Mouse (Mus musculus) CH12.LX (cell line): ENCODE data around the gene Adcy4. TPM values are rescaled to one million over a fixed set of nuclear protein-coding genes. Genes with fewer than 3 reads are reported as not detected.
A peak's percentile ranks its signal among the peaks of the same experiment; 100 is the strongest.

Experiments
- DNase-seq: peaks from one replicate; pipeline ENCODE4 v3.0.0-alpha.2; 2013; ENCODE audit errors: extremely low read depth
- H3K27ac ChIP-seq: 2 replicates; pipeline ENCODE4 v1.5.1; 2012; ENCODE audit warnings: low read depth, mild to moderate bottlenecking, control low read depth, moderate library complexity; ENCODE audit not compliant: insufficient read depth
- H3K27me3 ChIP-seq: replicated peaks from 2 replicates; pipeline ENCODE3; 2012; ENCODE audit warnings: inconsistent platforms
- H3K36me3 ChIP-seq, 2 experiments: replicated peaks in 1 of 2; 2 replicates each; pipeline versions ENCODE3 to v1.6.1; 2012; ENCODE audit warnings: inconsistent platforms in 1 of 2, low read length in 1 of 2, mild to moderate bottlenecking in 1 of 2, mixed read lengths in 1 of 2, moderate library complexity in 1 of 2; ENCODE audit not compliant: control insufficient read depth in 1 of 2, insufficient read depth in 1 of 2
- H3K4me1 ChIP-seq, 2 experiments: 2 replicates each; pipeline ENCODE4 v1.6.1; 2012; ENCODE audit warnings: inconsistent platforms in 1 of 2, moderate library complexity in 1 of 2; ENCODE audit not compliant: insufficient read depth in 2 of 2, control insufficient read depth in 1 of 2
- H3K4me2 ChIP-seq: 2 replicates; pipeline ENCODE4 v1.6.1; 2012; ENCODE audit warnings: low read depth, mild to moderate bottlenecking, control low read depth; ENCODE audit not compliant: poor library complexity, insufficient read depth, severe bottlenecking
- H3K4me3 ChIP-seq, 3 experiments: fragments of 150-350 bp in 1 of 3; sonication (generic) in 1 of 3; replicated peaks in 1 of 3; 2 replicates each; pipeline versions ENCODE3 to v1.5.1; 2011 to 2012; ENCODE audit warnings: low read depth in 2 of 3, low read length in 2 of 3, mild to moderate bottlenecking in 2 of 3, moderate library complexity in 2 of 3, control low read depth in 1 of 3, improper control_type of control experiment in 1 of 3, inconsistent platforms in 1 of 3, mixed read lengths in 1 of 3; ENCODE audit not compliant: poor library complexity in 1 of 3
- H3K79me2 ChIP-seq: replicated peaks from 2 replicates; pipeline ENCODE4 v1.6.1; 2012; ENCODE audit warnings: mild to moderate bottlenecking, moderate library complexity; ENCODE audit not compliant: control insufficient read depth, poor library complexity, insufficient read depth, severe bottlenecking; ENCODE audit errors: extremely low read depth
- H3K9ac ChIP-seq: 2 replicates; pipeline ENCODE4 v1.6.1; 2012; ENCODE audit warnings: low read depth, mild to moderate bottlenecking, control low read depth, moderate library complexity; ENCODE audit not compliant: insufficient read depth
- H3K9me3 ChIP-seq: replicated peaks from 2 replicates; pipeline ENCODE3; 2012; ENCODE audit warnings: low read length, inconsistent platforms, mixed read lengths
- BHLHE40 ChIP-seq: IDR thresholded peaks from 2 replicates; pipeline ENCODE4 v1.6.1; 2011; ENCODE audit warnings: mild to moderate bottlenecking, low read depth, low read length, improper control_type of control experiment
- CHD1 ChIP-seq: IDR thresholded peaks from 2 replicates; pipeline ENCODE4 v1.6.1; 2012; ENCODE audit warnings: low read depth, low read length, improper control_type of control experiment, inconsistent platforms
- CTCF ChIP-seq, 2 experiments: IDR thresholded peaks in 1 of 2; conservative IDR thresholded peaks in 1 of 2; 2 replicates each; pipeline ENCODE4 v1.5.1; 2011 to 2012; ENCODE audit warnings: low read depth in 2 of 2, low read length in 2 of 2, improper control_type of control experiment in 1 of 2, inconsistent platforms in 1 of 2, mild to moderate bottlenecking in 1 of 2, moderate library complexity in 1 of 2
- EP300 ChIP-seq: IDR thresholded peaks from 2 replicates; pipeline ENCODE4 v1.6.1; 2011; ENCODE audit warnings: low read length, improper control_type of control experiment
- ETS1 ChIP-seq: conservative IDR thresholded peaks from 2 replicates; pipeline ENCODE4 v1.6.1; 2012; ENCODE audit warnings: low read depth, mild to moderate bottlenecking, inconsistent platforms, low read length, improper control_type of control experiment, moderate library complexity
- GABPA ChIP-seq: IDR thresholded peaks from 2 replicates; pipeline ENCODE4 v1.6.1; 2012; ENCODE audit warnings: low read depth, low read length, improper control_type of control experiment, inconsistent platforms; ENCODE audit not compliant: insufficient replicate concordance
- IRF4 ChIP-seq: IDR thresholded peaks from 2 replicates; pipeline ENCODE4 v1.6.1; 2014; ENCODE audit warnings: low read depth, mild to moderate bottlenecking, inconsistent platforms, low read length, improper control_type of control experiment
- JUN ChIP-seq: IDR thresholded peaks from 2 replicates; pipeline ENCODE4 v1.6.1; 2011; ENCODE audit warnings: low read depth, mild to moderate bottlenecking, low read length, improper control_type of control experiment, moderate library complexity; ENCODE audit not compliant: insufficient read depth
- MAFK ChIP-seq: IDR thresholded peaks from 2 replicates; pipeline ENCODE4 v1.6.1; 2011; ENCODE audit warnings: low read length, improper control_type of control experiment; ENCODE audit not compliant: insufficient replicate concordance
- MEF2A ChIP-seq: IDR thresholded peaks from 2 replicates; pipeline ENCODE4 v1.6.1; 2014; ENCODE audit warnings: low read depth, mild to moderate bottlenecking, inconsistent platforms, low read length, improper control_type of control experiment, borderline replicate concordance
- MXI1 ChIP-seq: IDR thresholded peaks from 2 replicates; pipeline ENCODE4 v1.6.1; 2011; ENCODE audit warnings: mild to moderate bottlenecking, low read depth, low read length, improper control_type of control experiment
- MYC ChIP-seq: IDR thresholded peaks from 2 replicates; pipeline ENCODE4 v1.6.1; 2011; ENCODE audit warnings: low read depth, mild to moderate bottlenecking, improper control_type of control experiment, low read length
- NELFE ChIP-seq: IDR thresholded peaks from 2 replicates; pipeline ENCODE4 v1.6.1; 2011; ENCODE audit warnings: low read depth, low read length, improper control_type of control experiment
- PAX5 ChIP-seq: IDR thresholded peaks from 2 replicates; pipeline ENCODE4 v1.6.1; 2012; ENCODE audit warnings: low read length, inconsistent platforms, mixed read lengths
- RAD21 ChIP-seq: IDR thresholded peaks from 2 replicates; pipeline ENCODE4 v1.6.1; 2011; ENCODE audit warnings: low read depth, mild to moderate bottlenecking, low read length, improper control_type of control experiment, moderate library complexity
- SMC3 ChIP-seq: IDR thresholded peaks from 2 replicates; pipeline ENCODE4 v1.6.1; 2011; ENCODE audit warnings: low read depth, low read length, improper control_type of control experiment
- TBP ChIP-seq: conservative IDR thresholded peaks from 2 replicates; pipeline ENCODE4 v1.6.1; 2011; ENCODE audit warnings: low read depth, low read length, improper control_type of control experiment
- TCF12 ChIP-seq: IDR thresholded peaks from 2 replicates; pipeline ENCODE4 v1.6.1; 2014; ENCODE audit warnings: low read depth, mild to moderate bottlenecking, inconsistent platforms, low read length, improper control_type of control experiment
- USF1 ChIP-seq: IDR thresholded peaks from 2 replicates; pipeline ENCODE4 v1.6.1; 2014; ENCODE audit warnings: low read depth, mild to moderate bottlenecking, inconsistent platforms, low read length, improper control_type of control experiment
- ZC3H11A ChIP-seq: IDR thresholded peaks from 2 replicates; pipeline ENCODE4 v1.6.1; 2012; ENCODE audit warnings: low read depth, mild to moderate bottlenecking, inconsistent platforms, low read length, improper control_type of control experiment
- dilution Hi-C: fragments of 300-500 bp; cut with MboI; formaldehyde crosslinking; loops from 2 replicates; pipeline ENCODE4 v1.14.3; 2020; ENCODE audit warnings: low sequenced_read_pairs; ENCODE audit not compliant: extremely low pct_unique_long_range_greater_than_20kb, extremely low pct_ligation_motif_present
- in situ Hi-C: fragments of 300-500 bp; cut with MboI; formaldehyde crosslinking; loops from 3 replicates; pipeline ENCODE4 v1.14.3; 2019; ENCODE audit warnings: low sequenced_read_pairs, low pct_ligation_motif_present, low pct_unique_long_range_greater_than_20kb, mixed read lengths
- polyA plus RNA-seq: library from polyadenylated mRNA; unstranded; fragments of >175 nt; gene quantifications from 2 replicates; pipeline ENCODE4 v1.2.1, GENCODE M21; 2012; ENCODE audit warnings: low read depth; ENCODE audit not compliant: insufficient read length
- total RNA-seq, 2 experiments: library from RNA; depleted of rRNA; stranded (reverse); fragments of 300-350 nt in 1 of 2; fragments of >200 nt in 1 of 2; gene quantifications; 2 replicates each; pipeline ENCODE4 v1.2.3; 2012 to 2014

The Adcy4 gene
- total and polyA plus RNA-seq, 3 experiments, result not detected

DNA sequence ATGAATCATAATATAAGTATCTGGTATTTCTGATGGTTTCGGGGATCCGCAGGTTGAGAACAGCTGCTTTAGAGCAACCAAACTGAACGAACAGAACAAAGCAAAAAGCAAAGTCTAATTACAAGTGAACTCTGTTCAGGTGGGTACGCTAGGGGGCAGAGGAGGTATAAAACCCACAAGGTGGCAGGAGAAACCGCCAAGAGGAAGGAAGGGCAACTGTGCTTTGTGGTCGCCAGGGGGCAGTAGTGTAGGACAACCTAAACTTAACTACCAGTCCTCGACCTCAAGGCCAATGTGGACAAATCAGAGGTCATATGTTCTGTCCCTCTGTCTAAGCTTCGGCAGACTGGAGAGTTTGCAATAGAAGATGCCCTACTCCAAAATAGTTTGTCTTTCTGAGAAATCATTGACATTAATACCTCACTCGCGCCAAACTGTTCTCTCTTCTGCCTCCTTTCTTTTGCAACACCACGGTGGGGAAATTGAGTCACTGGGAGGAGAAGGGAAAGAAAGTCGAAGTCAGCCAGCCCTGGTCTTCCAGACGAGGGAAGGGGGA, 38.6 kb upstream of the Adcy4 start:
- H3K36me3 ChIP-seq, result no peaks in the 10 kb centered on the region
- H3K9me3 ChIP-seq, result no peaks in the 10 kb centered on the region
- H3K4me3 ChIP-seq, result no peak overlapping the region
- H3K27ac ChIP-seq, result no peak overlapping the region
- in situ Hi-C loops (loop anchor here (5.0 kb wide), 1 partner anchor 40 kb away; no protein-coding TSS in a partner anchor), dilution Hi-C loops (no loop called here)
- H3K4me2 ChIP-seq, result no peak overlapping the region
- no peak overlapping the region for H3K9ac ChIP-seq
- TF ChIP-seq RAD21, result peak; percentile 79
- TF ChIP-seq CTCF (conservative IDR thresholded peaks at IDR 0.05 in 1 of 2, IDR thresholded peaks at IDR 0.05 in 1 of 2; ENCODE audit: low read depth in 2 of 2, low read length in 2 of 2), result peak; percentile 72 to 99
- no peak for TF ChIP-seq MEF2A
- peak; percentile 97 for TF ChIP-seq SMC3
- 0 out of 2 replicates have a peak, but pooled peaks have one; percentile 12 for TF ChIP-seq IRF4
- TF ChIP-seq MYC, result 0 out of 2 replicates have a peak, but pooled peaks have one; percentile 38
- TF ChIP-seq EP300, result no peak
- TF ChIP-seq MXI1, result no peak
- peak; percentile 67; the same call in 1 of the 2 replicates for TF ChIP-seq NELFE
- TF ChIP-seq ZC3H11A, result peak; percentile 56; the same call in 1 of the 2 replicates
- no peak for TF ChIP-seq USF1
- DNase-seq, result peak; percentile 79
- H3K4me1 ChIP-seq, result peaks cover 0 to 4% of the 10 kb centered on the region in 2 experiments; a peak in 1 of 4 replicates
- H3K79me2 ChIP-seq, result no peaks in the 10 kb centered on the region
- H3K27me3 ChIP-seq, result peaks cover 10% of the 10 kb centered on the region

GRCm38 (mm10) chr14:55820576-55820975, 36.7 kb upstream of the Adcy4 start:
- Histone ChIP-seq H3K4me3 (no peak overlapping the region), H3K9ac (no peak overlapping the region), H3K9me3 (no peaks in the 10 kb centered on the region), H3K27ac (no peak overlapping the region), H3K27me3 (peaks cover 7% of the 10 kb centered on the region), H3K4me2 (no peak overlapping the region), H3K36me3 (no peaks in the 10 kb centered on the region), H3K4me1 (no peaks in the 10 kb centered on the region), H3K79me2 (no peaks in the 10 kb centered on the region)
- no peak for DNase-seq
- in situ Hi-C loops, result loop anchor here (5.0 kb wide), 1 partner anchor 42 kb away; no protein-coding TSS in a partner anchor
- dilution Hi-C loops, result no loop called here
- TF ChIP-seq GABPA (no peak), NELFE (no peak), BHLHE40 (no peak), PAX5 (no peak), MYC (no peak), ETS1 (no peak), IRF4 (no peak), MAFK (no peak), CHD1 (no peak), JUN (no peak), TBP (no peak), ZC3H11A (no peak), TCF12 (no peak), RAD21 (no peak)
